Comparison of ENCODE assay signal across 9 mouse cellular contexts in genomic region chr5:77406371-77406871, GRCm38 (mm10). TPM values are rescaled to one million over a fixed set of nuclear protein-coding genes. Genes with fewer than 3 reads are reported as not detected.
DNase-seq lines count a peak whose midpoint lies in the region; ATAC-seq and TF ChIP-seq lines count a peak whose summit lies in the region.
"Had no signal": no experiment of that assay in that cellular context is flagged by ENCODE, and none has a peak within 500 bp of the region (broad histone marks: within the 10 kb centered on the region; RNA-seq: fewer than 3 reads in every experiment).

No protein-coding gene starts in this region.

- WGBS in heart, adult 2 months, result 38% methylated on average over 5 of the region's 5 CpGs
- WGBS in kidney, embryonic 15.5 days, result 36% methylated on average over 5 of the region's 5 CpGs
- WGBS in small intestine, adult 2 months, result 39% methylated on average over 5 of the region's 5 CpGs

- H3K4me3 ChIP-seq in heart, adult 2 months, result peak overlapping the region; percentile 83
- peak overlapping the region; percentile 75 for H3K4me3 ChIP-seq in kidney, embryonic 15.5 days (replicated peaks)
- peak overlapping the region; percentile 27 for H3K4me3 ChIP-seq in small intestine, adult 2 months (ENCODE audit: low read depth, low read length)

- no peaks in the 10 kb centered on the region for H3K27me3 ChIP-seq in heart, adult 2 months (ENCODE audit: control insufficient read depth, insufficient read depth, low read length)
- H3K27me3 ChIP-seq in kidney, embryonic 15.5 days, result no peaks in the 10 kb centered on the region
- H3K27me3 ChIP-seq in small intestine, adult 2 months (ENCODE audit: control insufficient read depth, insufficient read depth, low read length), result peaks cover 14% of the 10 kb centered on the region; the same call in 1 of the 2 replicates

- peak overlapping the region; percentile 96 for H3K27ac ChIP-seq in heart, adult 2 months
- peak overlapping the region; percentile 86 for H3K27ac ChIP-seq in kidney, embryonic 15.5 days
- peak overlapping the region; percentile 74 for H3K27ac ChIP-seq in small intestine, adult 2 months (ENCODE audit: insufficient read depth, low read depth, low read length)
- H3K27ac ChIP-seq: liver, embryonic 15.5 days had no signal

- peaks cover 13% of the 10 kb centered on the region for H3K36me3 ChIP-seq in heart, adult 2 months (ENCODE audit: control insufficient read depth, insufficient read depth, low read length)
- no peaks in the 10 kb centered on the region for H3K36me3 ChIP-seq in kidney, embryonic 15.5 days
- no peaks in the 10 kb centered on the region for H3K36me3 ChIP-seq in small intestine, adult 2 months (ENCODE audit: control insufficient read depth, insufficient read depth, low read length)
- H3K36me3 ChIP-seq: liver, embryonic 15.5 days had no signal

- peak; percentile 33 for DNase-seq in ovary, postnatal 36 days (ENCODE audit: low spot score)
- no peak for DNase-seq in ovary, postnatal 10 days (ENCODE audit: low spot score)
- peak; percentile 72 to 78 for DNase-seq in heart, adult 2 months
- no peak for DNase-seq in frontal cortex, postnatal 10 days (ENCODE audit: low spot score in 2 of 2)
- DNase-seq in left cerebral cortex, postnatal 14 days (ENCODE audit: low spot score in 2 of 2), result no peak
- DNase-seq in left cerebral cortex, adult 9 months (ENCODE audit: low spot score in 2 of 2), result no peak

- H3K9ac ChIP-seq in heart, adult 2 months (ENCODE audit: low read depth, low read length), result peak overlapping the region; percentile 46
- H3K9ac ChIP-seq in kidney, embryonic 15.5 days, result no peak overlapping the region
- H3K9ac ChIP-seq: liver, embryonic 15.5 days had no signal

- no peak for TF ChIP-seq CTCF in heart, adult 2 months (IDR thresholded peaks at IDR 0.05)
- no peak for TF ChIP-seq CTCF in small intestine, adult 2 months (IDR thresholded peaks at IDR 0.05; ENCODE audit: extremely low read depth, insufficient read length, insufficient replicate concordance, low read depth, low read length)

- TF ChIP-seq EP300 in heart, adult 2 months (IDR thresholded peaks at IDR 0.05; ENCODE audit: insufficient read depth, low read depth, low read length), result peak; percentile 60; the same call in 1 of the 2 replicates

- 0 out of 2 replicates have a peak, but pooled peaks have one; percentile 28 for TF ChIP-seq POLR2A in heart, adult 2 months (IDR thresholded peaks at IDR 0.05; ENCODE audit: insufficient read depth, low read depth, low read length)
- TF ChIP-seq POLR2A in small intestine, adult 2 months (IDR thresholded peaks at IDR 0.05; ENCODE audit: low read depth, low read length), result no peak

- no peaks in the 10 kb centered on the region; the same call in 1 of the 2 replicates for H3K9me3 ChIP-seq in kidney, embryonic 15.5 days (replicated peaks)
- H3K9me3 ChIP-seq: liver, embryonic 15.5 days had no signal

- peaks cover 12% of the 10 kb centered on the region for H3K4me1 ChIP-seq in heart, adult 2 months (ENCODE audit: control insufficient read depth, insufficient read depth, low read length)
- peaks cover 42% of the 10 kb centered on the region for H3K4me1 ChIP-seq in kidney, embryonic 15.5 days
- H3K4me1 ChIP-seq in small intestine, adult 2 months (ENCODE audit: control insufficient read depth, insufficient read depth, insufficient read length, low read length), result no peaks in the 10 kb centered on the region; the same call in 1 of the 2 replicates

- intact Hi-C loops in heart, adult 2 months (cut with DNase I), result loop anchor here (5.0 kb wide), 1 partner anchor 56 kb away; no protein-coding TSS in a partner anchor
- intact Hi-C loops in left cerebral cortex, postnatal 14 days (cut with DNase I), result loop anchor here (5.0 kb wide), 1 partner anchor 54 kb away; no protein-coding TSS in a partner anchor

- peak overlapping the region; percentile 91 for H3K4me2 ChIP-seq in kidney, embryonic 15.5 days

- ATAC-seq in kidney, embryonic 15.5 days (replicated peaks; ENCODE audit: low FRiP score), result no peak

- H3K79me2 ChIP-seq in heart, adult 2 months (replicated peaks; ENCODE audit: control insufficient read depth, insufficient read depth, low read length), result no peaks in the 10 kb centered on the region

RNA-seq across cellular contexts. Expression of gene Igfbp7, which starts 1.4 kb away (rescaled TPM):
- 100 to 1,000 TPM; 174 to 205 TPM for total RNA-seq in heart, adult 2 months (2021)
- polyA plus RNA-seq in heart, adult 2 months (2012; rRNA removed), result 342 and 353 TPM in 2 replicates
- 343 and 354 TPM in 2 replicates for polyA plus RNA-seq in kidney, embryonic 15.5 days (2015; fragmentation: Nextera tagmentation; extraction: Ambion mirVana)
- polyA plus RNA-seq in small intestine, adult 2 months (2012; rRNA removed), result 664 and 1,449 TPM in 2 replicates
- 10 to 100 TPM; 66.5 to 70.9 TPM for total RNA-seq in left cerebral cortex, postnatal 14 days (2021)

Comparison
In these comparisons a context has a peak if more than half of its experiments do, and no peak if none do; other contexts are left out.
1. DNase-seq: peak in ovary, postnatal 36 days (single experiment) and heart, adult 2 months (2 of 2); none in ovary, postnatal 10 days (single experiment), frontal cortex, postnatal 10 days (0 of 2), left cerebral cortex, postnatal 14 days (0 of 2) and left cerebral cortex, adult 9 months (0 of 2).
2. H3K4me3 ChIP-seq: peak in every context shown above with its lines; median percentile 83 in heart, adult 2 months; 75 in kidney, embryonic 15.5 days; 27 in small intestine, adult 2 months.
3. Peak in every context shown above with its lines, with median percentiles within 50 percentile points of each other: H3K27ac ChIP-seq.